Mouse (Mus musculus): ENCODE data around the gene Inf2. TPM values are rescaled to one million over a fixed set of nuclear protein-coding genes. Genes with fewer than 3 reads are reported as not detected.

Inf2 gene
- polyA plus RNA-seq, 1 experiment from 2014 or later: 1.4 TPM

DNA sequence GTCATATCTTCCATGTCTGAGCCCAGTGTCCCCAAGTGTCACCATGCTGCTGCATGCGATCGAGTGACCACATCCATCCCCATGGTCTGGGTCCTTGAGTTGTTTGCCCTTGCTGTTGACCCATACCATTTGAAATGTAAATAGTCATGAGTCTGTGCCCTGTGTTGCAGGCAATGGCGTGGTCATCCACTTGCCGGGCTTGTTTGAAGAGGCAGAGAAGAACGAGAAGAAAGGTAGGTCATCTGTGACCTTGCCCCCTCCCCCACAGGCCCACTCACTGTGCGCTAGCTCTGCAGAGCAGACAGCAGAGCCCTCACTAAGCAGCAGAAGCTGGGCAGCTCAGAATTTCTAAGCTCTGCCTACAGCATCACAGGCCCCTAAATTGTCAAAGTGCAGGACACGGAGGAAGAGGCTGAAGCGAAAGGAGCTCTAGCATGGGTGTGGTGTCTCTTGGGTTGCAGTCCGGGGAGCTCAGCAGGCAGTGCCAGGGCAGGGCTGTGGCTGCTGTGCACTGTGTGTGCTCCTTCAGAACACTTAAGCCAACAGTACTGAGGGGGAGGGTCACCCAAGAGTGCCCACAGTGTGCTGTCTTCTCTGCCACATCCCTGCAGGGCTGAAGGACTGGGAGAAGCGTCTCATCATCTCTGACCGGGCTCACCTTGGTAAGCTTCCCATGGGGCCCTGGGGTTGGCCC, 43.6 kb downstream of the Inf2 start:
- ATAC-seq (ENCODE audit: low FRiP score) (no peak), DNase-seq (ENCODE audit: low spot score, missing footprints) (no peak)
- no peaks in the 10 kb centered on the region for H3K36me3 ChIP-seq (ENCODE audit: control insufficient read depth, insufficient read depth, low read length)
- H3K4me1 ChIP-seq (ENCODE audit: control insufficient read depth, insufficient read depth, low read length): 0 out of 2 replicates have a peak, but pooled peaks cover 5% of the 10 kb centered on the region
- H3K9me3 ChIP-seq (ENCODE audit: control insufficient read depth, low read length): no peaks in the 10 kb centered on the region
- no peak overlapping the region for H3K9ac ChIP-seq (ENCODE audit: low read length)
- H3K27ac ChIP-seq (ENCODE audit: low read depth, low read length): no peak overlapping the region
- no peaks in the 10 kb centered on the region for H3K27me3 ChIP-seq (ENCODE audit: control insufficient read depth, insufficient read depth, low read length)
- H3K4me3 ChIP-seq (ENCODE audit: low read depth, low read length): no peak overlapping the region
- 76% methylated on average over 11 of the region's 11 CpGs for WGBS
- H3K4me2 ChIP-seq: no peak overlapping the region

DNA sequence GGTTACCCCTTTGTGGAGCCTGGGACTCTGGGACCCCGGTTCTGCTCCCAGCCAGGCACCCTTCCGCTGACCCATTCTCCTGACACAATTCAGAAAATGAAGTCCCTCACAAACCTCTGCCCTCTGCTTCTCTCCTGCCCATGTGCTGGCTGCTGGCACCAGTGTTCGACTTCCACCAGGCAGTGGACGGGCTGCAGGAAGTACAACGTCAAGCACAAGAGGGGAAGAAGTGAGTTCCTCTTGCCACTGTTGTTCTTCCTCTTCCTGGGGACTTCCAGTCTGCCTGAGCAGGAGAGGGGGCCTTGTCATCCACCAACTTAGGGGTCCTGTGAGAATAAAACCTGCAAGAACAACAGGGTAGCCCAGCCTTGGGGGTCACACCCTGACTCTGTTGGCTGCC, 44.3 kb downstream of the Inf2 start:
- H3K4me1 ChIP-seq (ENCODE audit: control insufficient read depth, insufficient read depth, low read length): 0 out of 2 replicates have a peak, but pooled peaks cover 5% of the 10 kb centered on the region
- WGBS: 91% methylated on average over 5 of the region's 5 CpGs

GRCm38 (mm10) chr12:112633686-112634085, 45.1 kb downstream of the Inf2 start:
- ATAC-seq (ENCODE audit: low FRiP score): no peak
- Histone ChIP-seq H3K9me3 (ENCODE audit: control insufficient read depth, low read length) (no peaks in the 10 kb centered on the region), H3K4me1 (ENCODE audit: control insufficient read depth, insufficient read depth, low read length) (0 out of 2 replicates have a peak, but pooled peaks cover 5% of the 10 kb centered on the region), H3K36me3 (ENCODE audit: control insufficient read depth, insufficient read depth, low read length) (no peaks in the 10 kb centered on the region), H3K9ac (ENCODE audit: low read length) (no peak overlapping the region), H3K4me2 (no peak overlapping the region), H3K27me3 (ENCODE audit: control insufficient read depth, insufficient read depth, low read length) (no peaks in the 10 kb centered on the region), H3K27ac (ENCODE audit: low read depth, low read length) (no peak overlapping the region), H3K4me3 (ENCODE audit: low read depth, low read length) (no peak overlapping the region)
- no peak for DNase-seq (ENCODE audit: low spot score, missing footprints)
- WGBS: 76% methylated on average over 9 of the region's 9 CpGs

More for the DNA sequence above, 44.3 kb downstream of the Inf2 start:
- Histone ChIP-seq H3K9ac (ENCODE audit: low read length) (no peak overlapping the region), H3K27me3 (ENCODE audit: control insufficient read depth, insufficient read depth, low read length) (no peaks in the 10 kb centered on the region), H3K27ac (ENCODE audit: low read depth, low read length) (no peak overlapping the region), H3K9me3 (ENCODE audit: control insufficient read depth, low read length) (no peaks in the 10 kb centered on the region), H3K36me3 (ENCODE audit: control insufficient read depth, insufficient read depth, low read length) (no peaks in the 10 kb centered on the region), H3K4me3 (ENCODE audit: low read depth, low read length) (no peak overlapping the region), H3K4me2 (no peak overlapping the region)
- ATAC-seq (ENCODE audit: low FRiP score) (no peak), DNase-seq (ENCODE audit: low spot score, missing footprints) (no peak)

DNA sequence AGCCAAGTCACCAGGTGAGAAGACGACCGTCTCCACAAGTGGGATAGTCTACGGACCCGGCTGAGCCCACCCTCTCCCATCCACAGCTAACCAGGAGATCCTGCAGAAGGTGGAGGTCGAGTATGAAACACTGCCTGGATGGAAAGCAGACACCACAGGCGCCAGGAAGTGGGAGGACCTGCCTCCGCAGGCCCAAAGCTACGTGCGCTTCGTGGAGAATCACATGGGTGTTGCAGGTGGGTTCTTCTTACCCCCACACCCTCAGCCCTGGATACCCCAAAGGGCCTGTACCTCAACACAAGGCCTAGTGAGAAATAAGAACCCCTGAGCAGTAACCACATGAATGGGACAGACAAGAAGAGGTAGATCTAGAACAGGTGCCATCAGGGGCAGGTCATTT, 50.9 kb downstream of the Inf2 start:
- Histone ChIP-seq H3K36me3 (ENCODE audit: control insufficient read depth, insufficient read depth, low read length) (no peaks in the 10 kb centered on the region), H3K4me1 (ENCODE audit: control insufficient read depth, insufficient read depth, low read length) (peaks cover 5% of the 10 kb centered on the region; the same call in 1 of the 2 replicates), H3K9ac (ENCODE audit: low read length) (no peak overlapping the region), H3K27ac (ENCODE audit: low read depth, low read length) (no peak overlapping the region), H3K9me3 (ENCODE audit: control insufficient read depth, low read length) (no peaks in the 10 kb centered on the region), H3K27me3 (ENCODE audit: control insufficient read depth, insufficient read depth, low read length) (no peaks in the 10 kb centered on the region), H3K4me2 (no peak overlapping the region), H3K4me3 (ENCODE audit: low read depth, low read length) (no peak overlapping the region)
- DNase-seq (ENCODE audit: low spot score, missing footprints) (no peak), ATAC-seq (ENCODE audit: low FRiP score) (no peak)
- 90% methylated on average over 10 of the region's 10 CpGs for WGBS

DNA sequence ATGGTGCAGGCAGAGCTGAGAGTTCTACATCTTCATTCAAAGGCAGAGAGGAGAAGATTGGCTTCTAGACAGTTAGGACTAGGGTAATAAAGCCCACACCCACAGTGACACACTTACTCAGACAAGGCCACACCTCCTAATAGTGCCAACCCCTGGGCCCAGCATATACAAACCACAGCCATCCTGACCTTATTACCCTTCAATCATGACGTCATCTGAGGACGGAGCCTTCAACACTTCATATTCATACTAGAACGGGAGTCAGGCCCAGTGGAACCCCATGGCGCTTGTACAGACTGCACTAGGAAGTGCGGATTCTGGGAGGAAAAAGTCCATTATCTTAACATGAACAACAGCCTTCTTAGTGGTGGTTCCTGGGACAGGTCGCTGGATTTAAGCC, 54.5 kb downstream of the Inf2 start:
- Histone ChIP-seq H3K36me3 (ENCODE audit: control insufficient read depth, insufficient read depth, low read length) (peaks cover under 1% of the 10 kb centered on the region; the same call in 1 of the 2 replicates), H3K9me3 (ENCODE audit: control insufficient read depth, low read length) (no peaks in the 10 kb centered on the region), H3K9ac (ENCODE audit: low read length) (no peak overlapping the region), H3K4me3 (ENCODE audit: low read depth, low read length) (no peak overlapping the region), H3K4me1 (ENCODE audit: control insufficient read depth, insufficient read depth, low read length) (peaks cover 18% of the 10 kb centered on the region), H3K4me2 (no peak overlapping the region), H3K27ac (ENCODE audit: low read depth, low read length) (no peak overlapping the region), H3K27me3 (ENCODE audit: control insufficient read depth, insufficient read depth, low read length) (no peaks in the 10 kb centered on the region)
- 93% methylated on average over 6 of the region's 6 CpGs for WGBS
- DNase-seq (ENCODE audit: low spot score, missing footprints) (no peak), ATAC-seq (ENCODE audit: low FRiP score) (no peak)

GRCm38 (mm10) chr12:112644180-112644854, 55.7 kb downstream of the Inf2 start, which contains the start of gene Siva1:
TSS of gene Siva1 (plus strand) at chr12:112644679.
- no peaks in the 10 kb centered on the region for H3K9me3 ChIP-seq (ENCODE audit: control insufficient read depth, low read length)
- H3K4me2 ChIP-seq: peak within 1 kb of the TSS; percentile 91
- peak within 1 kb of the TSS; percentile 89 for H3K9ac ChIP-seq (ENCODE audit: low read length)
- peak; percentile 98 for DNase-seq (ENCODE audit: low spot score, missing footprints)
- H3K36me3 ChIP-seq (ENCODE audit: control insufficient read depth, insufficient read depth, low read length): peaks cover 4% of the 10 kb centered on the region; the same call in 1 of the 2 replicates
- H3K4me1 ChIP-seq (ENCODE audit: control insufficient read depth, insufficient read depth, low read length): peaks cover 18% of the 10 kb centered on the region
- H3K4me3 ChIP-seq (ENCODE audit: low read depth, low read length): peak within 1 kb of the TSS; percentile 79
- ATAC-seq (ENCODE audit: low FRiP score): peak; percentile 98
- H3K27ac ChIP-seq (ENCODE audit: low read depth, low read length): peak within 1 kb of the TSS; percentile 57
- H3K27me3 ChIP-seq (ENCODE audit: control insufficient read depth, insufficient read depth, low read length): no peaks in the 10 kb centered on the region
- 2% methylated on average over 40 of the region's 46 CpGs for WGBS

DNA sequence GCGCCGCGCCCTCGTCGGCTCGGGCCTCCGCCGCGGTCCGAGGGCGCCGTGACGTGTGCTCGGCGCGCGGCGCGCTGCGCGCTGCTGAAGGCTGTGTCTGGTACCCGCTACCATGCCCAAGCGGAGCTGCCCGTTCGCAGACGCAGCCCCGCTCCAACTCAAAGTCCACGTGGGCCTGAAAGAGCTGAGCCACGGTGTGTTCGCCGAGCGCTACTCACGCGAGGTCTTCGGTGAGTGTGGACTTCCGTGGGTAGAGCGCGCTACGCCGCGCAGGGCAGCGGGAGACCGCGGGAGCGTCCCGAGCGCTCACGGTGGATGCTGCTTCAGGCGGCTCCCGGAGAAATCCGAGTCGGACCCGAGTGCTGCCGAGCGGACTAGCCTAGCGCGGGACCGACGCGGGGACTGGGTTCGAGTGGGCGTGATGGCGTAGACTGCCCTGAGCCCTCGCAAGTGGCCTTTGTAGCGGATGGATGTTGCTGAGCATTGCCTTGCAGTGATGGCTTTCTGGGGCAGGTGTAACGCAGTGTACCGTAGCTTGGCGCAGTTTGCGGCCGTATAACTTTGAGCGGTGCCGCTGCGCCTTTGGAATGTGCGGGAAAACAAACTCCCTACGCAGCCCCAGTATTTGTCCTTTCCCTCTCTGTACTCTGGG, 56.4 kb downstream of the Inf2 start:
- Histone ChIP-seq H3K4me2 (peak overlapping the region; percentile 91), H3K4me1 (ENCODE audit: control insufficient read depth, insufficient read depth, low read length) (peaks cover 18% of the 10 kb centered on the region), H3K9me3 (ENCODE audit: control insufficient read depth, low read length) (no peaks in the 10 kb centered on the region), H3K27me3 (ENCODE audit: control insufficient read depth, insufficient read depth, low read length) (no peaks in the 10 kb centered on the region), H3K9ac (ENCODE audit: low read length) (peak overlapping the region; percentile 89), H3K4me3 (ENCODE audit: low read depth, low read length) (peak overlapping the region; percentile 79), H3K27ac (ENCODE audit: low read depth, low read length) (peak overlapping the region; percentile 57), H3K36me3 (ENCODE audit: control insufficient read depth, insufficient read depth, low read length) (peaks cover 5% of the 10 kb centered on the region; the same call in 1 of the 2 replicates)
- peak; percentile 96 for DNase-seq (ENCODE audit: low spot score, missing footprints)
- ATAC-seq (ENCODE audit: low FRiP score): no peak
- under 1% methylated on average over 75 of the region's 75 CpGs for WGBS

GRCm38 (mm10) chr12:112646139-112646538, 57.6 kb downstream of the Inf2 start:
- ATAC-seq (ENCODE audit: low FRiP score): no peak
- WGBS: 63% methylated on average over 6 of the region's 6 CpGs
- no peaks in the 10 kb centered on the region for H3K27me3 ChIP-seq (ENCODE audit: control insufficient read depth, insufficient read depth, low read length)
- H3K4me1 ChIP-seq (ENCODE audit: control insufficient read depth, insufficient read depth, low read length): peaks cover 18% of the 10 kb centered on the region
- H3K4me3 ChIP-seq (ENCODE audit: low read depth, low read length): peak overlapping the region; percentile 79
- peak overlapping the region; percentile 91 for H3K4me2 ChIP-seq
- DNase-seq (ENCODE audit: low spot score, missing footprints): no peak
- H3K9ac ChIP-seq (ENCODE audit: low read length): peak overlapping the region; percentile 89; the same call in 1 of the 2 replicates
- peaks cover 5% of the 10 kb centered on the region; the same call in 1 of the 2 replicates for H3K36me3 ChIP-seq (ENCODE audit: control insufficient read depth, insufficient read depth, low read length)
- no peaks in the 10 kb centered on the region for H3K9me3 ChIP-seq (ENCODE audit: control insufficient read depth, low read length)
- H3K27ac ChIP-seq (ENCODE audit: low read depth, low read length): no peak overlapping the region
